Mouse (Mus musculus) skeletal muscle tissue, postnatal 0 days (tissue): ENCODE data around the gene Lrfn5. TPM values are rescaled to one million over a fixed set of nuclear protein-coding genes. Genes with fewer than 3 reads are reported as not detected.

Source experiments
- polyA plus RNA-seq: library from polyadenylated mRNA; unstranded; fragments of >200 nt; fragmentation: Nextera tagmentation; extraction: Ambion mirVana; gene quantifications from 2 replicates; pipeline ENCODE4 v1.2.1, GENCODE M21; 2015

The Lrfn5 gene
- 0.19 and 0.36 TPM in 2 replicates for polyA plus RNA-seq

GRCm38 (mm10) chr12:61522829-61523370, at the start of gene Lrfn5:
Gene Lrfn5, plus strand, starts transcription at chr12:61523150.

